Mouse (Mus musculus) thymus, adult 2 months (tissue): ENCODE data around the gene Sema6d.

Source experiments
- CTCF ChIP-seq: fragments of 200-500 bp; IDR thresholded peaks from 2 replicates; pipeline ENCODE4 v1.5.1; 2012; ENCODE audit warnings: mild to moderate bottlenecking, control low read depth, low read length, moderate library complexity, borderline replicate concordance; ENCODE audit not compliant: control insufficient read depth, poor library complexity, insufficient read depth; ENCODE audit errors: extremely low read depth
- POLR2A ChIP-seq: fragments of 200-500 bp; IDR thresholded peaks from 2 replicates; pipeline ENCODE4 v1.6.1; 2012; ENCODE audit warnings: mild to moderate bottlenecking, low read length, control low read depth, moderate library complexity; ENCODE audit not compliant: control insufficient read depth, poor library complexity, insufficient read depth; ENCODE audit errors: extremely low read depth

DNA sequence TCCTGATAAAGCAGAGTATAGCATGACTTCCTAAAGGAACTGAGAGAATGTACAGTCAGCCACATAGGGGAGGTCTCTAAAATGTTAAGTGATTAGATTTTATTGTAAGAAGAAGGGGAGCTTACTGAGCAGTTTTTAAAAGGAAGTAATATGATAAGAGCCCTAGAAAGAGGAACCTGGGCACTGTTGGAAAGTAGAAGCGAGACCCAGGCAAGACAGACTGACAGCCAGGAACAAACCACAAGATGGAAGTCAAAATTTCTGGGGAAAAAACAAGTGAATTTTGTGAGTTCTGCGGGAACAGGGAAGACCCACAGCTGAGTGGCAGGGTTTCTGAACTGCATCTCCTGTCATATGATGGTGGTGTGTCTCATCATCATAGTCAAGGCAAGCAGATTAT lies 486.3 kb downstream of the Sema6d start:
- TF ChIP-seq CTCF (no peak), POLR2A (no peak)
